Mouse (Mus musculus): ENCODE results near the gene Rtf2. TPM values are rescaled to one million over a fixed set of nuclear protein-coding genes. Genes with fewer than 3 reads are reported as not detected.

Gene Rtf2
- polyA plus RNA-seq, 1 experiment from 2014 or later: 76.4 TPM

DNA sequence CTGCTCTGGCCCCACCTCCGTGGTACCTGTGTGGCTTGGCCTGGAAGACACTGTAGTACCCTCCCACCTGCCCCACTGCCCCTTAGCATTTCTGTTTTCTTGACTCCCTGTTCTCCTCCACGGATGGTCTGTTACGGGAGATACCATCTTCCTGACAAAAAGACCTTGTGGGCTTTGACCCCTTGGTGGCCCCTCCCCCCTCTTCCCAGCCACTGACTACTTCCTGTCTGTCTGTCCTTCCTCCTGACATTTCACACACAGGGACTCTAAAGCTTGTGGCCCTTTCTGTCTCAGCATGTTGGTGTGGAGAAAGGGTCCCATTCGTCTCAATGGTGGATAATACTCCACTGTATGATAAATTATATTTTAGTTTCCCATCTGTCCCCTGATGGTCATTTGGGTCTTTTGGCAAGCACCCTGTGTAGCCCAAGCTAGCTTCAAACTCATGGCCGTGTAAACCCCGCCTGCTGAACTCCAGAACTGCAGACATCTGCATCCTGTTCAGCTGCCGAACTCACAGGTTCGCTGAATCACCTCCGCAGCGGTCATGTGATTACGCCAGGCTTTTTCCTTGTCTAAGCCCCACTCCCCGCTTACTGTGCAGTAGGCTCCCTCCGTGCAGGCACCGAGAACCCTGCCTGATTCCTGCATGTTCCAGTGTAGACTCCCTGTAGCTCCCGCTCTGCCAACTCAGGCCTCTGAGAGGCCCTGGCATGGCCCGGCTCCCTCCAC is 41.5 kb downstream of the Rtf2 start:
- in situ Hi-C loops (cut with MboI; ENCODE audit: low pct_unique_long_range_greater_than_20kb): loop anchor here (10.0 to 25.0 kb wide), 2 partner anchors 273 to 605 kb away; no protein-coding TSS in a partner anchor
- H3K27me3 ChIP-seq: no peaks in the 10 kb centered on the region
- no peak for DNase-seq (ENCODE audit: low read depth, low spot score)
- CTCF ChIA-PET: interaction anchor here (1.2 kb wide), 1 partner anchor 276 kb away, joined by 3 read pairs; no protein-coding TSS in a partner anchor
- no peak for ATAC-seq
- POLR2A ChIA-PET: no interaction called here
- no peak for TF ChIP-seq CTCF (IDR thresholded peaks at IDR 0.05)

DNA sequence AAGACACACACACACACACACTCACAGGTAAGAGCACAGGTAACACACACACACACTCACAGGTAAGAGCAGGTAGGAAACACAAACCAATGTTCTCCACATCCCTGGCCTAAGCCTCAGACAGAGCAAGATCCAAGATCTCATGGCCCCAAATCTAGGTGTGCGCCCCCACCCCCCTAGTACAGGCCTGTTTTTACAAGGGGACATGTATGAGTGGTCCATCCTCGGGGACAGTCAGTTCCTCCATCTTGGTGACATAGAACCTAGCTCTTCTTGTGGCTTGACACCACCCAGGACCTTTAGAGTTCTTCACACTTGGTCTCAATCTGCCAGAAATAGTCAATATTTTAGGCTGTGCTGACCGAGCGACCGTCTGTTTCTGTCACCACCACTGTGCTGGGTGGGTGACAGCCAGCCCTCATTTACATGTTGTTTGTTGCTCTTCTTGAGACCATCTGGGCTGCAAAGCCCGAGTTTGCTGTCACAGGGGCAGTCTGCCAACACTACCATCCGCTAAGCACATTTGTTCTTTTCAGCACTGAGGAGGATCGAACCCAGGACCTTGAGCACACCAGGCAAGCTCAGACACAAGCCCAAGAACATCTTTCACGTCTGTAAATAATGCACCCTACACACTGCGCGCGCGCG is 43.5 kb downstream of the Rtf2 start:
- in situ Hi-C loops (cut with MboI; ENCODE audit: low pct_unique_long_range_greater_than_20kb): loop anchor here (10.0 to 25.0 kb wide), 2 partner anchors 271 to 603 kb away; no protein-coding TSS in a partner anchor
- DNase-seq (ENCODE audit: low read depth, low spot score): no peak
- no peaks in the 10 kb centered on the region for H3K27me3 ChIP-seq
- ChIA-PET POLR2A (no interaction called here), CTCF (no interaction called here)
- TF ChIP-seq CTCF (IDR thresholded peaks at IDR 0.05): no peak
- no peak for ATAC-seq

DNA sequence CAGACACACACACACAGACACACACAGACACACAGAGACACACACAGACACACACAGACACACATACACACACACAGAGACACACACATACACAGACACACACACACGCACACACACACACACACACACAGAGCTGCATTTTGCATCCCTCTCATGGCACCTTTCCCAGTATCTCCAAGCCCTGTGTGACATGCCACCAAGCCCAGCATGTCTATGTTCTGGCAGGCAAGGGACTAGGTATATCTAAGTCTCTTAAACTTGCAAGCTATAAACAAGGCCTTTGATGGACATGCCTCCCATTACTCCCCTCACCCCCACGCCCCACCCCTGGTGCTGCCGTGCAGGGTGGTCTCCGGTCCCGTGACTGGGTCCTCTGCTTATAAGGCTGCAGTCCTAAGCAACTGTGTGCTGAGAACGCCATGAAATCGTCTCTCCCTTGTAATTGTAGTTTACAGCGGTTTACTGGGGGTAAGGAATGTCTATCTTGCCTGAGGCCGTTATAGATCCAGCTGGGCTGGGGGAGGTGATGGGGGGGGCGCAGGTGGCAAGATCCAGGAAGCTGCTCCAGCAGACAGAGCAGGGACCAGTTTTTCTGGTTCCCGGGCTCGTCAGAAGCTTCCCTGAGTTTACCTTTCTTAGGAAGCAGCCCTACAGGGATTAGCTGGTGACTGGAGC is 44.5 kb downstream of the Rtf2 start:
- DNase-seq (ENCODE audit: low read depth, low spot score) (no peak), ATAC-seq (no peak)
- POLR2A ChIA-PET: no interaction called here
- in situ Hi-C loops (cut with MboI; ENCODE audit: low pct_unique_long_range_greater_than_20kb): loop anchor here (10.0 to 25.0 kb wide), 2 partner anchors 270 to 602 kb away; no protein-coding TSS in a partner anchor
- H3K27me3 ChIP-seq: no peaks in the 10 kb centered on the region
- CTCF ChIA-PET: no interaction called here
- TF ChIP-seq CTCF (IDR thresholded peaks at IDR 0.05): no peak

DNA sequence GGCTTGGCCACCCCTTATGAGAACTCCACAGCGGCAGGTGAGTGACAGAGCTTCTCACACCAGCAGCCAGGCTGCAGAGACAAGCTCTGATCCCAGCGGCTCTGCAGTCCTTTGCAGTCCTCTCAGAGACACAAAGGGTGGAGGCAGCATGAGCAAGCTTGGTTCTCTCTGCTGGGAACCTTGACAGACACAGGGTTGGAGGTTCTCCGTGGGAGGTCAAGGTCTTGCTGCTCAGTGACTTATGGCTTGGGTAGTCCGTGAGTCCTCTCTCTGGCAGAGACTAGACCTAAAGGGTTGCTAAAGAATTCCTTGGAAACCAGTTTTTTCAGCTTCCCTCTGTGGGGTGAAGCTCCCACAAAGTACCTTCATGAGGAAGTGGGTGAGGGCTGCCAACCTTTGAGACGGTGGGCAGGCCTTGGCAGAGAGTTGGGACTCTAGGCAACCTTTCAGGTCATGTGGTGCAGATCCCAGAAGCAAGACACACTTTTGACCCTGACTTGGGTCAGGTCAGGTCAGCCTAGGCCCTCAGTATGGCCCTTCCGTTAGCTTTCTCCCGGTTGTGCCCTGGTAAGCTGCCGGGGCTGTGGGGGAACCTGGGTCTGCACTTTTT is 56.5 kb downstream of the Rtf2 start:
- in situ Hi-C loops (cut with MboI; ENCODE audit: low pct_unique_long_range_greater_than_20kb): loop anchor here (25.0 kb wide), 1 partner anchor 590 kb away; no protein-coding TSS in a partner anchor
- no peaks in the 10 kb centered on the region for H3K27me3 ChIP-seq
- TF ChIP-seq CTCF (IDR thresholded peaks at IDR 0.05): no peak
- ChIA-PET POLR2A (no interaction called here), CTCF (no interaction called here)
- ATAC-seq (no peak), DNase-seq (ENCODE audit: low read depth, low spot score) (no peak)

DNA sequence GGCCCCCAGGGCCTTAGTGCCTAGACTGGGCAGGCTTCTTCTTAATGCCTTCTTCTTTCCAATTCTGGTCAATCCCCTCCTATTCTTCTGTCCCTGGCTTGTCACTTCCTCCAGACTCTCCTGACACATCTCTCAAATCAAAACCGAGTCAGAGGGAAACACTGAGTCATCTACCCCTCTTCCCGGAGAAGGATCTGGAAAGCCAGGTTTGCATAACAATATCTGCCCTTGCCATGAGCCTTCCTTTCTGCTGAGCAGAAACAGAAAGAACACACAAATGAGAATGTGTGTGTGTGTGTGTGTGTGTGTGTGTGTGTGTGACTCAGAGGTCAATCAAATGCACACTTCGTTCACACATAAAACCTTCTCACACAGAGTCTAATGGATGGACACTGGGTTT is 58.5 kb downstream of the Rtf2 start:
- CTCF ChIA-PET: no interaction called here
- ATAC-seq (no peak), DNase-seq (ENCODE audit: low read depth, low spot score) (no peak)
- POLR2A ChIA-PET: no interaction called here
- in situ Hi-C loops (cut with MboI; ENCODE audit: low pct_unique_long_range_greater_than_20kb): loop anchor here (25.0 kb wide), 1 partner anchor 588 kb away; no protein-coding TSS in a partner anchor
- no peak for TF ChIP-seq CTCF (IDR thresholded peaks at IDR 0.05)
- H3K27me3 ChIP-seq: no peaks in the 10 kb centered on the region

DNA sequence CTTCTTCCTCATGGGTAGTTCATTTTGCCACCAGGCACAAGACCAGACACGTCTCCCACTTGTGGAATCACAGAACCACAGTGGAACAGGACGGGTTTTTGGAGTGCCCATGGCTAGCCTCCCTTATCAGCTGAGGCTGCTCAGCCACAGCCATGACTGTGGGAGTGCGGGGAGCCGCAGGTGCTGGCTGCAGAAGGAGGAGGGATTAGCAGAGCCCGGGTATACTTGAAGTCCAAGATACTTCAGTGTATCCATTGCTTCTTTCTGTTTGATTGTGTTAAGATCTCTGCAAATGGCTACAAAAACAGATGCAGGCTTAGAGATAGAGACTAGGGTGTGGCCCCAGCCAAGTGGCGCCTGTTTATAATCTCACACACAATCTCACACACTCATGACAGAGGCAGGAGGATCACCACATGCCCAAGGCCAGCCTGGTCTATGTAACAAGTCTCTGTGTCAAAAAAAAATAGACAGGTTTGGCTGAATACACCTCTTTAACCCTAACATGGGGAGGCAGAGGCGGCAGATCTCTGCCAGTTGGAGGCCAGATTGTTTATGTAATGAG is 60.5 kb downstream of the Rtf2 start:
- no peak for DNase-seq (ENCODE audit: low read depth, low spot score)
- CTCF ChIA-PET: no interaction called here
- no peak for ATAC-seq
- H3K27me3 ChIP-seq: no peaks in the 10 kb centered on the region
- no peak for TF ChIP-seq CTCF (IDR thresholded peaks at IDR 0.05)
- in situ Hi-C loops (cut with MboI; ENCODE audit: low pct_unique_long_range_greater_than_20kb): no loop called here
- POLR2A ChIA-PET: no interaction called here

DNA sequence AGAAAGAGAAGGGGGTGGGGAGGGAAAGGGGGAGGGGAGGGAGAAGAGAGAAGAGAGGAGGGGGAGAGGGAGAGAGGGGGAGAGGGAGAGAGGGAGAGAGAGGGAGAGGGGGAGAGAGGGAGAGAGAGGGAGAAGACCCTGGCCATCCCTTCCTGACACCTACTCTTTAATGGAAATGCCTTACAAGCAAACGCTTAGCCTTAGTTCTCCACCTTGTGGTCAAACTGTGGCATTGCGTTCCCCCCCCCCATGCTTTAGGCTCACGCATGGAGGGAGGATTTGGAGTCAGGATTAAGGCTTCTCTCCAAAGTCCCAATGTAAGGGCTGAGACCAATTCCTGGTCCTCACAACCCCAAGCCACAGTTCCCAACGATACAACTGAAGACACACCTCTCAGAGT is 61.0 kb downstream of the Rtf2 start:
- in situ Hi-C loops (cut with MboI; ENCODE audit: low pct_unique_long_range_greater_than_20kb): no loop called here
- H3K27me3 ChIP-seq: no peaks in the 10 kb centered on the region
- CTCF ChIA-PET: interaction anchor here (1.2 to 1.8 kb wide), 3 partner anchors 12 to 272 kb away, joined by 3 to 5 read pairs (median 4); no protein-coding TSS in a partner anchor
- DNase-seq (ENCODE audit: low read depth, low spot score) (no peak), ATAC-seq (no peak)
- POLR2A ChIA-PET: no interaction called here
- no peak for TF ChIP-seq CTCF (IDR thresholded peaks at IDR 0.05)

DNA sequence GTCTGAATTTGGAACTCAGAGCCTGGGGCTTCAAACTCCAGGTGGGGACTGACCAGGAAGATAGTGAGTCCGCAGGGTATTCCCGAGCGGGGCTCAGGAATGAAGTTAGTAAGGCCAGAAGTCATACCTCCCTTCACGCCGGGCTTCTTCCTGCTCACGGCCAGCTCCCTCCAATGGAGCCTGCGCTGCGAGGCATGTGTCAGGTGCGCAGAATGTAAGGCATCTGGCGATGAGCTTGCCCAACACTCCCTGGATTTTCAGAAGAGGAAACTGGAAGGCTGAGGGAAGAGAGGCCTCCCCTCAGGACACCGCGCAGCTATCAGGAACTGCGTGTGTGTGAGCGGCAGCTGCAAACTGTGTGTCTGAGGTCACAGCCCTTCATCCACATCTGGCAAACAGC is 61.8 kb downstream of the Rtf2 start:
- ATAC-seq: no peak
- in situ Hi-C loops (cut with MboI; ENCODE audit: low pct_unique_long_range_greater_than_20kb): no loop called here
- CTCF ChIA-PET: interaction anchor here (1.2 to 1.8 kb wide), 4 partner anchors 13 to 280 kb away, joined by 3 to 5 read pairs (median 4); no protein-coding TSS in a partner anchor
- DNase-seq (ENCODE audit: low read depth, low spot score): no peak
- H3K27me3 ChIP-seq: no peaks in the 10 kb centered on the region
- POLR2A ChIA-PET: no interaction called here
- TF ChIP-seq CTCF (IDR thresholded peaks at IDR 0.05): no peak

DNA sequence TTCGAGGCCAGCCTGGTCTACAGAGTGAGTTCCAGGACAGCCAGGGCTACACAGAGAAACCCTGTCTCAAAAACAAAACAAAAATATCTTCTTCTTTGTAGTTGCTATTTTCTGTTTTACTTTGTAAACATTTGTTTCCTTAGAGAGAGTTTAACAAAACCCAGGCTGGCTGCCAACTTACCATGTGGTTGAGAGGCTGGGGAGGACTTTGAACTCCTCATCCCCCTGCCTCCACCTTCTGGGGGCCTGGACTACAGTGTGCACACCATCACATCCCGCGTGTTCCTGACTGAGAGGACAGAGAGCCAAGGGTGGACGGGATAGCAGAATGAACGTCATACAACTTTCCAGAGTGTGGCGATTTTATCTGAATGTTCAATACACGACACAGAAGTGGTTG is 65.8 kb downstream of the Rtf2 start:
- DNase-seq (ENCODE audit: low read depth, low spot score): no peak
- POLR2A ChIA-PET: no interaction called here
- ATAC-seq: no peak
- TF ChIP-seq CTCF (IDR thresholded peaks at IDR 0.05): no peak
- CTCF ChIA-PET: no interaction called here
- in situ Hi-C loops (cut with MboI; ENCODE audit: low pct_unique_long_range_greater_than_20kb): no loop called here
- peaks cover 5% of the 10 kb centered on the region for H3K27me3 ChIP-seq

DNA sequence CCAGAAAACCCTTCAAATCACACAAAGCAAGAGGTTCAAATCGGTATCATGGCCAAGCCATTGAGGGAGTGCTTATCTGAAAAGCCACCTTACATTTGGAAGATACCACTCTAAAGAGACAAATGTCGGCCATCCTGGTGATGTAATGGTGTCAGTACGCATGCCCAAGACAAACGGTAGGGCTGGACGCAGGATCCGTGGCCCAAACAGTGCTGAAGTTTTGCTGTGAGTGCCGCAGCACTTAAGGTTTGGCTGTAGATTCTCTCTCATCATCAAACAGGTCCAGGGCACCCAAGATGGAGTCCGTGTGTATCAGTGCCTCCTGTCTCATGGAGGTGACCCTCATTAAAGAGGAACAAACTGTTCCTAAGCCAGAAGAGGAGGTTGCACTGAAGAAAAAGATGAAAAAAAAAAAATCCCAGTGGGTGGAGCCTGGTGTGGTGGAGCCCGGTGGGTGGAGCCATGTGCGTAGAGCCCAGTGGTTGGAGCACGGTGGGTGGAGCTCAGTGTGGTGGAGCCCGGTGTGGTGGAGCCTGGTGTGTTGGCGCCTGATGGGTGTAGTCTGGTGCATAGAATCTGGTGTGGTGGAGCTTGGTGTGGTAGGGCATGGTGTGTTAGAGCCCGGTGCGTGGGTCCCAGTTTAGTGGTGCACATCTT is 69.8 kb downstream of the Rtf2 start:
- no peak for TF ChIP-seq CTCF (IDR thresholded peaks at IDR 0.05)

More for the DNA sequence above, 69.8 kb downstream of the Rtf2 start:
- DNase-seq (ENCODE audit: low read depth, low spot score) (no peak), ATAC-seq (no peak)
- CTCF ChIA-PET: interaction anchor here (1.1 kb wide), 1 partner anchor 34 kb away, joined by 3 read pairs; no protein-coding TSS in a partner anchor
- in situ Hi-C loops (cut with MboI; ENCODE audit: low pct_unique_long_range_greater_than_20kb): no loop called here
- H3K27me3 ChIP-seq: peaks cover 12% of the 10 kb centered on the region
- POLR2A ChIA-PET: no interaction called here

All from Patski (cell line).